Mouse (Mus musculus): ENCODE results near the gene Olfr987.
"Not testable (repeated sequence)": the region's sequence is repeated elsewhere in the genome, so short reads cannot be mapped to it uniquely, and the experiment has no call there.

Gene Olfr987

GRCm38 (mm10) chr2:85339215-85339614 is at the start of gene Olfr987:
TSS of gene Olfr987 (minus strand) at chr2:85339315.
- DNase-seq (ENCODE audit: low spot score), result not testable (repeated sequence)

DNA sequence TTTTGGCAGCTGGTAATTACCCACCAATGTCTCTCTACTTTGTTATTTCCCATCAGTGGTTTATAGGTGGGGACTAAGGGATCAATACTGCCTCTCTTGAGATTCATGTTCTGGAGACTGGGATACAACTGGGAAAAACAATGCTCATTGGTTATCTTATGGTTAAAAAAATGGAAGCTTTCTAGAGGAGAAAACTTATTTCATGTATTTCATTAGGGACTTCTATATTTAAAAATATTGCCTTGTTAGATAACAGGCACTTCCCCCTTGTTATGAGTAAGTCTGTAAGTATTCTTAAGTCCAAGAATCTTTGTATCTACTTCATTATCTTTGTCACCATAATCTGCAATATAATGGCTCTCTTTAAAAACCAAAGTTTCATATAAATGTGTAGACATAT is 24.0 kb upstream of the Olfr987 start, which contains the start of gene Olfr988:
Gene Olfr988, minus strand, starts transcription at position 101 of the 400 bp plus-strand sequence.
- DNase-seq (ENCODE audit: low spot score), result not testable (repeated sequence)

- DNase-seq (ENCODE audit: low spot score), result no peak
Measured at GRCm38 (mm10) chr2:85339972-85340371, 857 bp upstream of the Olfr987 start.

GRCm38 (mm10) chr2:85319106-85319505 is 20.0 kb downstream of the Olfr987 start:
- DNase-seq (ENCODE audit: low spot score), result no peak

DNA sequence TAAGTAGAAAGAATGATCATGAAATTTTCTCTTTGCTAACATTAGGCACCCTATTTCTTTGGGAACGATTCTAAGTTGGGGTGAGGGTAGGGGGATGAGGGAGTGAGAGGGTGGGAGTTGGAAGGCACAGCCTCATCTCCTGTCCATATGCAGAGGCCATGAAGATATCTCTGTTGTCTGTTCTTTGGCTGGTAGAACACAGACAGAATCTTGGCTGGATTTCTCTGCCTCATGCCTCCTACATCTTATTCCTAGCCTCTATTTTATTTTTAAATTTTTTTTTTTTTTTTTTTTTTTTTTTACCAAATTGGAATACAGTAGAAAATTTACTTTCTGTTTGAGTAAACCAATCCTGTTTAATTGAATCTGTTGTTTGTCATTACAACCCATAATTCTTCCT is 53.7 kb downstream of the Olfr987 start:
- no peak for DNase-seq (ENCODE audit: low spot score)

GRCm38 (mm10) chr2:85284626-85285025 is 54.5 kb downstream of the Olfr987 start:
- peak; percentile 69 for DNase-seq (ENCODE audit: low spot score)

- DNase-seq (ENCODE audit: low spot score), result no peak
Measured at GRCm38 (mm10) chr2:85283631-85284466, 55.3 kb downstream of the Olfr987 start.

- DNase-seq (ENCODE audit: low spot score), result no peak
Measured at GRCm38 (mm10) chr2:85281023-85281422, 58.1 kb downstream of the Olfr987 start.

Data from left cerebral cortex, adult 11 months (tissue).